Mouse (Mus musculus) ES-E14 (cell line): ENCODE data around the gene Rab3gap1.

Experiments
- CHD2 ChIP-seq: IDR thresholded peaks from 2 replicates; pipeline ENCODE4 v1.6.1; 2014; ENCODE audit warnings: mild to moderate bottlenecking, low read depth, low read length, inconsistent platforms
- HCFC1 ChIP-seq: IDR thresholded peaks from 2 replicates; pipeline ENCODE4 v1.6.1; 2012; ENCODE audit warnings: low read length, inconsistent platforms, borderline replicate concordance; ENCODE audit not compliant: insufficient read depth
- MAFK ChIP-seq: IDR thresholded peaks from 2 replicates; pipeline ENCODE4 v1.6.1; 2014; ENCODE audit warnings: mild to moderate bottlenecking, low read depth, low read length, inconsistent platforms; ENCODE audit not compliant: insufficient read depth
- ZC3H11A ChIP-seq: IDR thresholded peaks from 2 replicates; pipeline ENCODE4 v1.6.1; 2012; ENCODE audit warnings: low read depth, mild to moderate bottlenecking, inconsistent platforms, low read length, borderline replicate concordance
- ZNF384 ChIP-seq: IDR thresholded peaks from 2 replicates; pipeline ENCODE4 v1.6.1; 2012; ENCODE audit warnings: low read depth, low read length, inconsistent platforms

DNA sequence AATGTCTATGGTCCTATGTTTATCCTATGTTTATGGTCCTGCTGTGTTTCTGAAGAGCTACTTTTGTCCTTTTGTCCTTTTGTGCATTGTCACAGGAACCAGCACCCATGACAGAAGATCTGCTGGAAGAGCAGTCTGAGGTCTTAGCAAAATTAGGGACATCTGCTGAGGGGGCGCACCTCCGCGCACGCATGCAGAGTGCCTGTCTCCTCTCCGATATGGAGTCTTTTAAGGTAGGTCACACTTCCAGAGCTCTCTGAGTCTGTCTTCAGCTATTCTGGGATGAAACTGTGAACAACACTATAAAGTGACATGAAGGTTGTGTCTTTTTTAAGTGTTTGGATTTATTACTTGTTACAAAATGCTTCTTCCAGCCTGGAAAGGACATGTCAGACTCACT lies 65.7 kb downstream of the Rab3gap1 start:
- no peak for TF ChIP-seq ZNF384
- no peak for TF ChIP-seq ZC3H11A
- TF ChIP-seq MAFK = no peak
- no peak for TF ChIP-seq HCFC1
- no peak for TF ChIP-seq CHD2
